Mouse (Mus musculus) cerebellum, postnatal 14 days (tissue): ENCODE data around the gene Asic2.

ENCODE experiments used
- DNase-seq, 2 experiments: peaks; one replicate each; pipeline ENCODE4 v3.0.0; 2021; ENCODE audit warnings: mixed read lengths in 2 of 2

The Asic2 gene

GRCm38 (mm10) chr11:81508385-81509233 lies 459.6 kb downstream of the Asic2 start:
- DNase-seq = no peak

DNA sequence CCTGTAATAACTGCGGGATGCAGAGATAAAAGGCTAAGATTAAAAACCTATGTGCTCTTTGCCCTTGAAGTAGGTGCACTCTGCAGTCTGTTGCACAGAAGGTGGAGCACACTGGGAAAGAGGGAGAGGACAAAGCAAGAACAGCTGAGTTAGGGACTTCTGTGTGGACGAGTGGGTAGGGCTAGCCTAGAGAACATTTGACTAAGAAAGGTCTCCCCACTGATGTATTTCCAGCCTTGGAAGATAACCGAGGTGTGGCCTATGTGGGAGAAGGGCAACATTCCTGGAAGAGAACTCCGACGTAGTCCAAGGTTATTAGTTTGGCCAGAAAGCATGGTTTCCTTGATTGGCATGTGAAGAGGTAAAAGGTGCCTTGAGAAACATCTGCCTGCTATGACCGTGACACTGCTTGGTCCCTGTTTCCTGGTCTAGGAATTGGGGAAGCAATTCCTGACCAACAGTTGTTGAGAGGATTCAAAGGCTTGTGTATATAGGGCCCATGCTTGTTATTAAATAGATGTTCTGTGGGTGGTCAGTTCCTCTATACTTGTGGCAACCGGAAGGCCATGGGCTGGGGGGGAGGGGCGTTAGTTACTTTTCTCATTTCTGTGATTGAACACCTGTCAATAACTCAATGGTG lies 463.3 kb downstream of the Asic2 start:
- DNase-seq = no peak

GRCm38 (mm10) chr11:81501473-81502246 lies 466.6 kb downstream of the Asic2 start:
- DNase-seq = no peak

- no peak for DNase-seq
These were observed 469.3 kb downstream of the Asic2 start for GRCm38 (mm10) chr11:81498990-81499389.

DNA sequence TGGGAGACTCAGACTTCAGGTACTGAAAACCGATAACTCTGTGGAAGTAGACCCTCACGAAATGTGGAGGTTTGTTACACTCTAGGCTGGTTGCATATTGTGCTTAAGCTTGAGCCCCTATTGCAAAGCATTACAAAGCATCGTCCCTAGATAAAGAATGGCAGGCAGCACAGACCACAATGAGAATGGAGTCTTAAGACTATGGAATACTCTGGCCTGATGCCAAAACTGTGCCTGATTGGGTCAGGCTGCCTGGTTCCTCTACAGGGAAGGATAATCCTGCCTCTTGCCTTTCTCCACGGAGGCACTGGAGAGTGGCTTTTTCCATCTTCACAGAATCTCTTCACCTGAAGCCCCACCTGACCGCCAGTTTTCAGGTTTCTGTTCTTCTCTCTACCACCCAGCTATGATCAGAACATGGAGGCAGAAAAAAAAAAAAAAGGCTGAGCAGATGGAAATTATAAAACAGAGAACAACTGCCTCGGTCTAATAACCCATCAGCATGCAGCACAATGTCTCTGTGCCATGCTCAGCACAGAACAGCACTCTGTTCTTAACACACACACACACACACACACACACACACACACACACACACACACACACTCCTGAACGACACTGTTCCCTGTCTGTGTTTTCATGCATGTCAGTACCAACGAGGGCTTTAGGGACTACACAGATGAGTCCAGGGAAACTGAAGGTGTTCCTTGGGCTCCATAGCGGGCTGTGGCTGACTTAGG lies 470.4 kb downstream of the Asic2 start:
- DNase-seq = peak in 1 of 2 experiments; percentile 30

GRCm38 (mm10) chr11:81496446-81496845 lies 471.8 kb downstream of the Asic2 start:
- no peak for DNase-seq

GRCm38 (mm10) chr11:81492351-81492750 lies 475.9 kb downstream of the Asic2 start:
- no peak for DNase-seq

- DNase-seq = peak; percentile 11 to 22
These were observed 479.0 kb downstream of the Asic2 start for GRCm38 (mm10) chr11:81489144-81489735.

DNA sequence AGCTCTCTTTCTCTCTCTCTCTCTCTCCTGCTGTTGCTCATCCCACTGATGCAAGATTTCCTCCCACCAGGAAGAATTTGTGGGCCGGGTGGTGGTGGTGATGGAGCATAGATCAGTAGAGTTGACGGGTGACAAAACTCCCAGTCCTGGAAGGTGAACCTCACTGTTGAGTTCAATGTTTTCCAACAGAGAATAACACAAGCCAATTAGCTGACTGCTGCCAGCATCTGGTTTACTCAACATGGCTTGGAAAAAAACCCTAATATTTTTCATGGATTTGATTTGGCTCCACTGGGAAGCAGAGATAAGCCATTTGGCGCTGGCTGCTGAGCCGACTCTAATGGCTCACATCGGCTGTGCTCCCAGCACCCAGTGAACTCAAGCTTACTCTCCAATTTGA lies 479.6 kb downstream of the Asic2 start:
- DNase-seq = peak in 1 of 2 experiments; percentile 21

- DNase-seq = peak; percentile 57 to 68
These were observed 481.9 kb downstream of the Asic2 start for GRCm38 (mm10) chr11:81486265-81486940.

DNA sequence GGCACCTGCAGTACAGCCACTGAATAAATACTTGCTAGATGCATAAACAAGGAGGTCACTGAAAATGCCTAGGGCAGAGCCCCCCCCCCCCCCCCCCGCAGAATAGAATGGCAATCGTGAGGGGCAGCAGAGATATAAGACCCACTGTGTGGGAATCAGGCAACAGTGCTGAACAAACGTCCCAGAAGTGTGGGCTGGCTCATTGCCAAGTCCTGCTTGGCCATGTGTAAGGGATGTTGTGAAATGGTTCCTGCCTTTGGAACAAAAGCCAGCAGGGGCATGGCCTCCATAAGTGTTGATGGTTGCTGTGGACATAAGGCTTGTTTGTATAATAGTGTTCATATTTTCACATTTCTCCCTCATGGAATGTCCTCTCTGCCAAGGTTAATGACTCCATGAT lies 487.1 kb downstream of the Asic2 start:
- DNase-seq = peak; percentile 20 to 39

- peak; percentile 25 to 48 for DNase-seq
These were observed 492.0 kb downstream of the Asic2 start for GRCm38 (mm10) chr11:81476231-81476630.

- peak; percentile 57 to 60 for DNase-seq
These were observed 494.1 kb downstream of the Asic2 start for GRCm38 (mm10) chr11:81474121-81474520.

DNA sequence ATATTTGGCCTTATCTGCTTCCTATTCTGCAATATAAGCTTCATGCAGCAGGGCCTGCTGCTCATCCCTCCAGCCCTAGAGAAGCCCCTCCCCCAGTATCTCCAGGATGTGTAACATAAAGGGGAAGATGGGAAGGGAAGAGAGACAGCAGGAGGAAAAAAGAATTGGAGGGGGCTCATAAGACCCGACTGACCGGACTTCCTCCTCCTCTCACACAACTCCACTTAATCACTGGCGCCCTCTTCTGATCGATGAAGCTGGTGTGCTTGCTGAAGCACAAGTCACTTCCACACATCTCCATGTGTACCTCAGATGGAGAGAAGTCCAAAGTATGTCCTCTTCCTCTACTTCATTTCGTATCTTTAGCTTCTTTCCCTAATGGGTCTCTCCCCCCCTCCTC lies 506.1 kb downstream of the Asic2 start:
- peak; percentile 76 to 81 for DNase-seq

GRCm38 (mm10) chr11:81461748-81462147 lies 506.5 kb downstream of the Asic2 start:
- no peak for DNase-seq

GRCm38 (mm10) chr11:81454921-81455320 lies 513.3 kb downstream of the Asic2 start:
- peak; percentile 90 to 91 for DNase-seq

DNA sequence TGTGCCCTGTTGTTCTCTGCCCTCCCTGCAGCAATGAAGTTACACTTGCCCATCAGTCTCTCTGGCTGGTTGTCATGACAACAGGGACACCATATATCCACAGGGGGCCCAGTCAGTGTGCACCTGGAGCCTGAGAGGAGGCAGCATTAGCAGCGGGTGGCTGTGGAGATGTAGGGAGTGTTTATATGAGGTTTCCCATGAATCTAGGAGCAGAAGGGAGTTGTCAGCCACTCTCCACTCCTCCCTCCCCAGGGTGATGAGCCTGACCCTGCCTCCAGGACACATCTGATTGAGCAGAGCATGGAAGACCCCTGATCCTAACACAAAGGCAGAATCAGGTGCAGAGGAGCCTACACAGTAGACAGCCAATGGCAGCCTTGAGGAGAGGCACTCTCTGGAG lies 514.1 kb downstream of the Asic2 start:
- DNase-seq = peak; percentile 26 to 33

DNA sequence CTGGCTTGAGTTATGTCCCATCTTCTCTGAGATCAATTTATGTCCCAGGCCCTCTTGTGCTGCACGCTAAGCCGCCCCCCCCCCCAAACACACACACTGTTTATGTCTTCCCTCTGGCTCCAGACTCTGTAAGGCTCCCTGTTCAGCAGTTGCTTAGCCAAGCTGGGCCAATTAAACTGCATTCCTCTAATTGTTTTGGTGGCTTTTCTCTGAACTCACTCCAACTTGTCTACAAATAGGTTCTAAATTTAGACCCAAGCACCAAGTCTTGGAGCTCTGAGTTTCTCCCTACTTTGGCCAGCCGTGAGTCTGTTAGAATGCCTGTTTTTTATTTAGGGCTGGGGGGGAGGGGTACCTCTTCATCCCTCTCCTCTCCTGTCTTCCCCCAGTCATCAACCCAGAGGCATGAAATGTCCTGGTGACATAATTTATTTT lies 519.0 kb downstream of the Asic2 start:
- no peak for DNase-seq

- no peak for DNase-seq
These were observed 521.9 kb downstream of the Asic2 start for GRCm38 (mm10) chr11:81446347-81446746.

GRCm38 (mm10) chr11:81426857-81427256 lies 541.4 kb downstream of the Asic2 start:
- peak; percentile 12 to 30 for DNase-seq

- DNase-seq = no peak
These were observed 549.1 kb downstream of the Asic2 start for GRCm38 (mm10) chr11:81419112-81419511.

GRCm38 (mm10) chr11:81418027-81418426 lies 550.2 kb downstream of the Asic2 start:
- DNase-seq = no peak
